Mouse (Mus musculus) thymus, adult 2 months (tissue): ENCODE measurements around the gene Lefty1. TPM values are rescaled to one million over a fixed set of nuclear protein-coding genes. Genes with fewer than 3 reads are reported as not detected.

ENCODE experiments used
- DNase-seq: peaks from one replicate; pipeline ENCODE4 v3.0.0; 2021
- H3K27ac ChIP-seq: fragments of 200-500 bp; 2 replicates; pipeline ENCODE4 v1.5.1; 2012; ENCODE audit warnings: low read length, control low read depth; ENCODE audit not compliant: control insufficient read depth, insufficient read depth
- H3K27me3 ChIP-seq: fragments of 200-500 bp; 2 replicates; pipeline ENCODE4 v1.6.1; 2012; ENCODE audit warnings: mild to moderate bottlenecking, low read length, moderate library complexity, mixed read lengths; ENCODE audit not compliant: control insufficient read depth, insufficient read depth
- H3K36me3 ChIP-seq: fragments of 200-500 bp; 2 replicates; pipeline ENCODE4 v1.6.1; 2012; ENCODE audit warnings: mild to moderate bottlenecking, low read length, moderate library complexity; ENCODE audit not compliant: control insufficient read depth, insufficient read depth
- H3K4me1 ChIP-seq: fragments of 200-500 bp; replicated peaks from 2 replicates; pipeline ENCODE4 v1.6.1; 2012; ENCODE audit warnings: low read length; ENCODE audit not compliant: control insufficient read depth, insufficient read depth
- H3K4me3 ChIP-seq: fragments of 200-500 bp; 2 replicates; pipeline ENCODE4 v1.5.1; 2012; ENCODE audit warnings: mild to moderate bottlenecking, low read length, control low read depth, moderate library complexity; ENCODE audit not compliant: control insufficient read depth, insufficient read depth
- CTCF ChIP-seq: fragments of 200-500 bp; IDR thresholded peaks from 2 replicates; pipeline ENCODE4 v1.5.1; 2012; ENCODE audit warnings: mild to moderate bottlenecking, control low read depth, low read length, moderate library complexity, borderline replicate concordance; ENCODE audit not compliant: control insufficient read depth, poor library complexity, insufficient read depth; ENCODE audit errors: extremely low read depth
- POLR2A ChIP-seq: fragments of 200-500 bp; IDR thresholded peaks from 2 replicates; pipeline ENCODE4 v1.6.1; 2012; ENCODE audit warnings: mild to moderate bottlenecking, low read length, control low read depth, moderate library complexity; ENCODE audit not compliant: control insufficient read depth, poor library complexity, insufficient read depth; ENCODE audit errors: extremely low read depth
- WGBS: fragments of 180-500 bp; shearing (Covaris S2); methylation state at CpG from one replicate; pipeline ENCODE4 v1.1.7; 2018; 5-methylcytosine and 5-hydroxymethylcytosine counted together
- polyA plus RNA-seq: library from polyadenylated mRNA; depleted of rRNA; stranded (reverse); fragments of >200 nt; gene quantifications from 2 replicates; pipeline ENCODE4 v1.2.3, GENCODE M21; 2012

Gene Lefty1
- polyA plus RNA-seq, 1 experiment, result 6.0 TPM

GRCm38 (mm10) chr1:180946448-180946847 is 11.6 kb downstream of the Lefty1 start:
- no peak overlapping the region for H3K4me3 ChIP-seq
- no peak overlapping the region for H3K27ac ChIP-seq
- H3K36me3 ChIP-seq, result no peaks in the 10 kb centered on the region
- H3K4me1 ChIP-seq, result peaks cover 42% of the 10 kb centered on the region
- DNase-seq, result no peak
- no peaks in the 10 kb centered on the region for H3K27me3 ChIP-seq
- no peak for TF ChIP-seq POLR2A
- TF ChIP-seq CTCF, result no peak
- 96% methylated on average over 6 of the region's 6 CpGs for whole genome bisulfite sequencing

DNA sequence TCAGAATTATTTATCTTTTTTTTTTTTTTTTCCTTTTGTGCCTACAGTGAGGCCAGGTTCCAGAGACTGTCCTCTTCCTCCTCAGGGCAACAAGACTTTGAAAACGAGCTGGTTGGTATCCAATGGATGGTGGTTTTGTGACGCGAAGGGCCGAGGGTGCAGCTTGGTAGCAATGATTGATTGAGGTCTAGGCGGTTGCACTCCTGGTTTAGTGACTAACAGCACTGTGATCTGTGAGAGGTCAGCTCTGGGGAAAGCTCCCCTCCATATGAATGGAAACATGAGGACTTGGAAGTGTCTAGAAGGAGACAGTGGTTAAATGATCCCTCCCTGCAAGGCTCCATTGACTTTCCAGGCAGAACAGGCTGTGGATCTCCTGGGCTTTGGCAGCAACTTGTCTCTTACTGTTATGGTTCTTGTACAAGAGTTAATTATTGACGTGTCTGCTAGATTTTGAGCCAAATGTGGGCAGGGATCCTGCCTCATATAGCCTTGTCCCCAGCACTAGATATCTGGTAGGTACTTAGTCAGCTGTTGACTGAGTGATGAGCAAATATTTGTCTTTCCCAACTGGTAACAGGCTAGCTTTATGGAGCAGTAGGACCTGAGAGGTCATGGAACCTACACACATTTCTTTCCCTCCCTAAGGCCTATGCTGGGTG is 17.4 kb downstream of the Lefty1 start:
- DNase-seq, result no peak
- TF ChIP-seq POLR2A (no peak), CTCF (no peak)
- 0 out of 2 replicates have a peak, but pooled peaks cover 3% of the 10 kb centered on the region for H3K4me1 ChIP-seq
- no peaks in the 10 kb centered on the region for H3K27me3 ChIP-seq
- H3K27ac ChIP-seq, result no peak overlapping the region
- H3K4me3 ChIP-seq, result no peak overlapping the region
- no peaks in the 10 kb centered on the region; the same call in 1 of the 2 replicates for H3K36me3 ChIP-seq
- WGBS, result 91% methylated on average over 6 of the region's 6 CpGs

GRCm38 (mm10) chr1:180952808-180953207 is 18.0 kb downstream of the Lefty1 start:
- Histone ChIP-seq H3K4me3 (no peak overlapping the region), H3K27me3 (no peaks in the 10 kb centered on the region), H3K36me3 (no peaks in the 10 kb centered on the region; the same call in 1 of the 2 replicates), H3K27ac (no peak overlapping the region), H3K4me1 (peaks cover 5% of the 10 kb centered on the region; the same call in 1 of the 2 replicates)
- whole genome bisulfite sequencing, result 84% methylated on average over 5 of the region's 5 CpGs
- TF ChIP-seq CTCF (no peak), POLR2A (no peak)
- DNase-seq, result no peak

DNA sequence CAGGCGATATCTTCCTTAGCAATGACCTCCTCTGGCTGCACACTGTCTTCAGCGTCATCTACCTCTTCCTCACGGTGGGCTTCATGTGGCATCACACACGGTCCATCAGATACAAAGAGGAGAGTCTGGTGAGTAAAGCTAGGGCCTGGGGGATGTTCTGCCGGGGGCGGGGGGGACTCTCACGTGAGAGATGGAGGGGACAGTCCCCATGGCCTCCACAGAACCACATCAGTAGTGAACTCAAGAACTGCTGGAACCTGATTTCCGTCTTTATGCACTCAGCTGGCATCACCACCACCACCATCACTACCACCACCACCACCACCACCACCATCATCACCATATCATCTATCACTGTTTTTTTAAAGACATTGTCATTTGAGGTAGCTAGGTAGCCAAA is 21.6 kb downstream of the Lefty1 start:
- Histone ChIP-seq H3K27ac (no peak overlapping the region), H3K36me3 (peaks cover 4% of the 10 kb centered on the region; the same call in 1 of the 2 replicates), H3K27me3 (no peaks in the 10 kb centered on the region)

GRCm38 (mm10) chr1:180956973-180957381 is 22.2 kb downstream of the Lefty1 start:
- no peak for DNase-seq
- Histone ChIP-seq H3K27ac (no peak overlapping the region), H3K4me3 (no peak overlapping the region), H3K36me3 (peaks cover 6% of the 10 kb centered on the region; the same call in 1 of the 2 replicates), H3K27me3 (no peaks in the 10 kb centered on the region), H3K4me1 (peaks cover 5% of the 10 kb centered on the region; the same call in 1 of the 2 replicates)
- WGBS, result 90% methylated on average over 8 of the region's 8 CpGs
- TF ChIP-seq CTCF, result no peak
- TF ChIP-seq POLR2A, result no peak

More for the DNA sequence above, 21.6 kb downstream of the Lefty1 start:
- WGBS, result 92% methylated on average over 8 of the region's 8 CpGs
- no peak for DNase-seq
- peaks cover 5% of the 10 kb centered on the region; the same call in 1 of the 2 replicates for H3K4me1 ChIP-seq
- H3K4me3 ChIP-seq, result no peak overlapping the region
- TF ChIP-seq CTCF (no peak), POLR2A (no peak)

DNA sequence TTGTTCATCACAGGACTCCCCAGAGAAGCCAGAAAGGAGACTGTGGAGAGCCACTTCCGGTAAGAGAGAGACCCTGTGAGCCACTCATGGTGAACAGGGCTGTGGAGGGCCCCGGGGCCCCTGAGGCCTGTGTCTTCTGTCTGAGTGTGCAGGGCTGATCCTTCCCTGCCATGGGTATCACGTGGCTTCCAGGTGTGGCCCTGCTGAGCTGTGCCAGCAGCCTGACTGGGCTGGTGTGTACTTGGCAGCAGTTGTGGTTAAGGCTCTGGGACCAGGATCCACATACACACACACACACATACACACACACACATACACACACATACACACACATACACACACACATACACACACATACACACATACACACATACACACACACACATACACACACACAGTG is 23.2 kb downstream of the Lefty1 start:
- Histone ChIP-seq H3K27ac (no peak overlapping the region), H3K27me3 (no peaks in the 10 kb centered on the region), H3K36me3 (peaks cover 10% of the 10 kb centered on the region; the same call in 1 of the 2 replicates), H3K4me1 (peaks cover 5% of the 10 kb centered on the region; the same call in 1 of the 2 replicates), H3K4me3 (no peak overlapping the region)
- 87% methylated on average over 3 of the region's 3 CpGs for WGBS
- no peak for DNase-seq
- TF ChIP-seq POLR2A, result no peak
- TF ChIP-seq CTCF, result no peak
